ENCODE assay signal across 8 mouse cellular contexts in the genomic region with DNA sequence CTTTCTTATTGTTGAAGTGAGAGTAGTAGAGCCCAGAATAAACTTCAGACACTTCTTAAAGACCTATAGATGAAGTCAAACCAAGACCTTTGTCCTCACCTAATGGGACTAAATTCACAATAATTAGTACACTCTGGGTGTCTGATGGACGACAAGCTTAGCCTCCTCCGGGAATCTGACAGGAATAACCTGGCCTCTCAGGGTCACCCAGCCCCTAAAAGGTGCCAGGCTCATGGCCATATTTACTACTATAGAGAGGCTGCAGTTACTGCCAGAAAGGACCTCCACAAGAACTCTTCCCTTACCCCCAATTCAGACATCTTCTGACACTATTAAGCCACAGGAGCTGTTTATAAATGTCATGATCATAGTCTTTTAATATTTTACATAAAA. TPM values are rescaled to one million over a fixed set of nuclear protein-coding genes. Genes with fewer than 3 reads are reported as not detected.
DNase-seq lines count a peak whose midpoint lies in the region; ATAC-seq and TF ChIP-seq lines count a peak whose summit lies in the region.

No protein-coding gene starts in this region.

- DNase-seq in heart, adult 18-20 months, result no peak
- peak; percentile 61 for DNase-seq in adipocyte (ENCODE audit: low spot score)
- DNase-seq in heart, postnatal 0 days (ENCODE audit: low spot score), result no peak
- no peak for DNase-seq in ovary, postnatal 14 days (ENCODE audit: low spot score)
- DNase-seq in cerebellum, adult 9-10 months, result no peak
- no peak for DNase-seq in kidney, postnatal 4 days

- no peaks in the 10 kb centered on the region for H3K27me3 ChIP-seq in heart, embryonic 14.5 days (ENCODE audit: control insufficient read depth, insufficient read depth, low read length)
- H3K27me3 ChIP-seq in heart, postnatal 0 days (ENCODE audit: control insufficient read depth, insufficient read depth, low read length), result no peaks in the 10 kb centered on the region

- no peak for TF ChIP-seq CTCF in heart, postnatal 0 days (IDR thresholded peaks at IDR 0.05; ENCODE audit: low read depth)

- no peak overlapping the region; a peak in 1 of 4 replicates for H3K27ac ChIP-seq in heart, embryonic 14.5 days (replicated peaks in 1 of 2; ENCODE audit: control insufficient read depth in 1 of 2, insufficient read depth in 1 of 2, low read depth in 2 of 2, low read length in 2 of 2)
- H3K27ac ChIP-seq in heart, postnatal 0 days (ENCODE audit: low read depth), result peak overlapping the region; percentile 100
- H3K27ac ChIP-seq in macrophage, result no peak overlapping the region

- ATAC-seq in heart, embryonic 14.5 days (ENCODE audit: insufficient number of reproducible peaks, insufficient read depth, low FRiP score, low read depth), result no peak
- ATAC-seq in heart, postnatal 0 days (ENCODE audit: insufficient read depth, low read depth), result no peak

- peak overlapping the region; percentile 94 for H3K9ac ChIP-seq in heart, embryonic 14.5 days (ENCODE audit: low read length)
- H3K9ac ChIP-seq in heart, postnatal 0 days (replicated peaks; ENCODE audit: low read depth, low read length), result peak overlapping the region; percentile 97

- no peaks in the 10 kb centered on the region for H3K9me3 ChIP-seq in heart, embryonic 14.5 days (ENCODE audit: control insufficient read depth, low read length)
- H3K9me3 ChIP-seq in heart, postnatal 0 days (replicated peaks; ENCODE audit: control insufficient read depth, low read length), result no peaks in the 10 kb centered on the region

- peak overlapping the region; percentile 21 to 71; a peak in 3 of 4 replicates for H3K4me3 ChIP-seq in heart, embryonic 14.5 days (ENCODE audit: control insufficient read depth in 1 of 2, insufficient read depth in 1 of 2, low read depth in 1 of 2, low read length in 2 of 2)
- peak overlapping the region; percentile 83 for H3K4me3 ChIP-seq in heart, postnatal 0 days (ENCODE audit: low read depth, low read length)
- peak overlapping the region; percentile 77 for H3K4me3 ChIP-seq in macrophage (ENCODE audit: inconsistent target)

- no peaks in the 10 kb centered on the region; the same call in 1 of the 2 replicates for H3K36me3 ChIP-seq in heart, embryonic 14.5 days (ENCODE audit: control insufficient read depth, insufficient read depth, low read length)
- no peaks in the 10 kb centered on the region for H3K36me3 ChIP-seq in heart, postnatal 0 days (replicated peaks; ENCODE audit: control insufficient read depth, insufficient read depth, low read length)
- H3K36me3 ChIP-seq in macrophage (ENCODE audit: inconsistent target), result no peaks in the 10 kb centered on the region

- peaks cover 10 to 42% of the 10 kb centered on the region in 2 experiments for H3K4me1 ChIP-seq in heart, embryonic 14.5 days (ENCODE audit: control insufficient read depth in 2 of 2, insufficient read depth in 2 of 2, low read length in 2 of 2)
- H3K4me1 ChIP-seq in heart, postnatal 0 days (ENCODE audit: control insufficient read depth, insufficient read depth), result peaks cover 17% of the 10 kb centered on the region; the same call in 1 of the 2 replicates

- WGBS in heart, embryonic 14.5 days, result 13% methylated on average over 2 of the region's 2 CpGs
- 20% methylated on average over 2 of the region's 2 CpGs for WGBS in heart, postnatal 0 days
- WGBS in macrophage (ENCODE audit: missing documents), result 67% methylated on average over 2 of the region's 2 CpGs

- H3K4me2 ChIP-seq in heart, embryonic 14.5 days (ENCODE audit: low read length), result peak overlapping the region; percentile 83
- peak overlapping the region; percentile 90 for H3K4me2 ChIP-seq in heart, postnatal 0 days (ENCODE audit: low read depth, low read length)

- peaks cover 34% of the 10 kb centered on the region for H3K79me2 ChIP-seq in macrophage (ENCODE audit: inconsistent target)

- TF ChIP-seq EP300 in heart, postnatal 0 days (IDR thresholded peaks at IDR 0.05; ENCODE audit: low read depth), result no peak

RNA-seq across cellular contexts. Expression of a gene that starts 2.5 kb away (rescaled TPM):
- 50.6 and 56.1 TPM in 2 replicates for polyA plus RNA-seq in heart, embryonic 14.5 days (2014; fragmentation: Nextera tagmentation; extraction: Ambion mirVana)
- total RNA-seq in heart, adult 18-20 months (2021), result 100 to 1,000 TPM; 165 to 172 TPM
- 202 and 228 TPM in 2 replicates for total RNA-seq in heart, postnatal 0 days (2014; rRNA removed; ENCODE audit: low replicate concordance)
- polyA plus RNA-seq in heart, postnatal 0 days (2015; fragmentation: Nextera tagmentation; extraction: Ambion mirVana), result 31.4 and 34.2 TPM in 2 replicates
- total RNA-seq in macrophage (2018; cell fraction: chromatin; rRNA removed), result 100 to 1,000 TPM in 6 of 26 experiments, 10 to 100 TPM in 20; 29.2 to 170 (median 66.5) TPM
- total RNA-seq in macrophage (2018; cell fraction: cytosol; rRNA removed), result 100 to 1,000 TPM in 16 of 26 experiments, 10 to 100 TPM in 10; 69.8 to 600 (median 172) TPM
- total RNA-seq in macrophage (2018; cell fraction: nucleus; rRNA removed), result 100 to 1,000 TPM in 18 of 26 experiments, 10 to 100 TPM in 8; 52.3 to 342 (median 141) TPM
- 52.5 to 182 TPM (median 116 TPM) in 3 replicates for polyA plus RNA-seq in macrophage (2018)
